Mouse (Mus musculus) right cerebral cortex, postnatal 14 days (tissue): ENCODE measurements at regions not wholly inside any gene's neighbourhood (a gene's known extent, or its start where the extent isn't known, plus 50 kb on each side); places are given as distances from the start of the nearest gene placed in this dataset.

ENCODE experiments used
- DNase-seq: peaks from one replicate; pipeline ENCODE4 v3.0.0; 2022

- DNase-seq = no peak
Observed at GRCm38 (mm10) chr9:116327080-116327479, 151.9 kb upstream of the Tgfbr2 start.

- no peak for DNase-seq
Observed at GRCm38 (mm10) chr9:116324971-116325370, 149.8 kb upstream of the Tgfbr2 start.

GRCm38 (mm10) chr9:116323871-116324721 is 148.9 kb upstream of the Tgfbr2 start:
- no peak for DNase-seq

GRCm38 (mm10) chr9:116321908-116322307 is 146.7 kb upstream of the Tgfbr2 start:
- DNase-seq = no peak

GRCm38 (mm10) chr9:116319421-116319820 is 144.3 kb upstream of the Tgfbr2 start:
- no peak for DNase-seq

- no peak for DNase-seq
Observed at GRCm38 (mm10) chr9:116316582-116317095, 141.5 kb upstream of the Tgfbr2 start.

- no peak for DNase-seq
Observed at GRCm38 (mm10) chr9:116314803-116315202, 139.6 kb upstream of the Tgfbr2 start.

GRCm38 (mm10) chr9:116313932-116314790 is 139.0 kb upstream of the Tgfbr2 start:
- no peak for DNase-seq

- DNase-seq = no peak
Observed at GRCm38 (mm10) chr9:116311364-116311763, 136.2 kb upstream of the Tgfbr2 start.

- no peak for DNase-seq
Observed at GRCm38 (mm10) chr9:116301602-116302001, 126.4 kb upstream of the Tgfbr2 start.

GRCm38 (mm10) chr9:116298791-116299190 is 123.6 kb upstream of the Tgfbr2 start:
- no peak for DNase-seq

GRCm38 (mm10) chr9:116296349-116296748 is 121.2 kb upstream of the Tgfbr2 start:
- no peak for DNase-seq

GRCm38 (mm10) chr9:116294073-116294472 is 118.9 kb upstream of the Tgfbr2 start:
- no peak for DNase-seq

GRCm38 (mm10) chr9:116293110-116293509 is 118.0 kb upstream of the Tgfbr2 start:
- DNase-seq = no peak

- no peak for DNase-seq
Observed at GRCm38 (mm10) chr9:116291624-116292023, 116.5 kb upstream of the Tgfbr2 start.

- DNase-seq = no peak
Observed at GRCm38 (mm10) chr9:116290896-116291295, 115.7 kb upstream of the Tgfbr2 start.

- DNase-seq = no peak
Observed at GRCm38 (mm10) chr9:116285691-116286431, 110.7 kb upstream of the Tgfbr2 start.

- DNase-seq = no peak
Observed at GRCm38 (mm10) chr9:116283790-116284526, 108.8 kb upstream of the Tgfbr2 start.

- DNase-seq = no peak
Observed at GRCm38 (mm10) chr9:116281654-116282053, 106.5 kb upstream of the Tgfbr2 start.

GRCm38 (mm10) chr9:116280146-116280545 is 105.0 kb upstream of the Tgfbr2 start:
- no peak for DNase-seq

GRCm38 (mm10) chr9:116278862-116279261 is 103.7 kb upstream of the Tgfbr2 start:
- no peak for DNase-seq

GRCm38 (mm10) chr9:116277736-116278135 is 102.6 kb upstream of the Tgfbr2 start:
- DNase-seq = no peak
